Mouse (Mus musculus) hindbrain, embryonic 11.5 days (tissue): ENCODE measurements around the gene Uty. TPM values are rescaled to one million over a fixed set of nuclear protein-coding genes. Genes with fewer than 3 reads are reported as not detected.
A peak's percentile ranks its signal among the peaks of the same experiment; 100 is the strongest.

ENCODE experiments used
- ATAC-seq: fragments of 200-750 bp; cut with Nextera tagmentation; 2 replicates; pipeline ENCODE4 v1.8.0; 2017; ENCODE audit warnings: mild to moderate bottlenecking, moderate TSS enrichment, moderate library complexity; ENCODE audit not compliant: low FRiP score
- DNase-seq: peaks from one replicate; pipeline ENCODE4 v3.0.0-alpha.2; 2015; ENCODE audit warnings: low spot score
- H3K27ac ChIP-seq: fragments of 300-500 bp; sonication (generic); 2 replicates; pipeline ENCODE4 v1.5.1; 2014; ENCODE audit warnings: mild to moderate bottlenecking, low read depth, low read length
- H3K27me3 ChIP-seq: fragments of 300-500 bp; sonication (generic); 2 replicates; pipeline ENCODE4 v1.6.1; 2014; ENCODE audit warnings: mild to moderate bottlenecking, low read length, moderate library complexity, mixed read lengths; ENCODE audit not compliant: control insufficient read depth, insufficient read depth
- H3K36me3 ChIP-seq: fragments of 300-500 bp; sonication (generic); 2 replicates; pipeline ENCODE4 v1.6.1; 2014; ENCODE audit warnings: mild to moderate bottlenecking, low read length, moderate library complexity, mixed read lengths; ENCODE audit not compliant: control insufficient read depth, insufficient read depth
- H3K4me1 ChIP-seq: fragments of 300-500 bp; sonication (generic); replicated peaks from 2 replicates; pipeline ENCODE4 v1.6.1; 2014; ENCODE audit warnings: low read length, mixed read lengths; ENCODE audit not compliant: control insufficient read depth, insufficient read depth
- H3K4me2 ChIP-seq: fragments of 300-500 bp; sonication (generic); replicated peaks from 2 replicates; pipeline ENCODE4 v1.6.1; 2014; ENCODE audit warnings: mild to moderate bottlenecking, low read depth, low read length
- H3K4me3 ChIP-seq: fragments of 300-500 bp; sonication (generic); 2 replicates; pipeline ENCODE4 v1.5.1; 2014; ENCODE audit warnings: low read depth, low read length
- H3K9ac ChIP-seq: fragments of 300-500 bp; sonication (generic); 2 replicates; pipeline ENCODE4 v1.6.1; 2014; ENCODE audit warnings: low read depth, low read length
- H3K9me3 ChIP-seq: fragments of 300-500 bp; sonication (generic); 2 replicates; pipeline ENCODE4 v1.6.1; 2016; ENCODE audit warnings: low read length; ENCODE audit not compliant: control insufficient read depth
- WGBS: fragments of 180-500 bp; shearing (Covaris S2); extraction: QIAGEN DNeasy Blood & Tissue Kit; methylation state at CpG from one replicate; pipeline ENCODE4 v1.1.7; 2014; 5-methylcytosine and 5-hydroxymethylcytosine counted together
- polyA plus RNA-seq: library from polyadenylated mRNA; unstranded; fragments of >200 nt; fragmentation: Nextera tagmentation; extraction: Ambion mirVana; gene quantifications from 2 replicates; pipeline ENCODE4 v1.2.1, GENCODE M21; 2014

The Uty gene
- 10.6 and 16.1 TPM in 2 replicates for polyA plus RNA-seq

GRCm38 (mm10) chrY:1245426-1245863 is at the start of gene Uty:
Uty (minus strand) TSS chrY:1245759.
- Histone ChIP-seq H3K27ac (peak within 1 kb of the TSS; percentile 51; the same call in 1 of the 2 replicates), H3K9me3 (no peaks in the 10 kb centered on the region), H3K4me2 (peak within 1 kb of the TSS; percentile 21; the same call in 1 of the 2 replicates), H3K4me1 (no peaks in the 10 kb centered on the region), H3K4me3 (peak within 1 kb of the TSS; percentile 36), H3K36me3 (no peaks in the 10 kb centered on the region), H3K27me3 (no peaks in the 10 kb centered on the region), H3K9ac (peak within 1 kb of the TSS; percentile 44; the same call in 1 of the 2 replicates)
- ATAC-seq (peak; percentile 97), DNase-seq (peak; percentile 52)
- WGBS: 1% methylated on average over 18 of the region's 21 CpGs

- Histone ChIP-seq H3K4me3 (no peak overlapping the region), H3K9me3 (no peaks in the 10 kb centered on the region), H3K4me1 (no peaks in the 10 kb centered on the region), H3K27me3 (no peaks in the 10 kb centered on the region), H3K4me2 (no peak overlapping the region), H3K27ac (no peak overlapping the region), H3K36me3 (no peaks in the 10 kb centered on the region), H3K9ac (no peak overlapping the region)
- no peak for ATAC-seq
- DNase-seq: no peak
These were observed 48.1 kb upstream of the Uty start for GRCm38 (mm10) chrY:1293708-1294107.

GRCm38 (mm10) chrY:1286171-1286795 is 40.7 kb upstream of the Uty start, which contains the start of gene Ddx3y:
Ddx3y (minus strand) TSS chrY:1286629.
- WGBS: 2% methylated on average over 30 of the region's 31 CpGs
- peak; percentile 92 for ATAC-seq
- Histone ChIP-seq H3K27me3 (no peaks in the 10 kb centered on the region), H3K4me2 (peak within 1 kb of the TSS; percentile 14; the same call in 1 of the 2 replicates), H3K9ac (no peak within 1 kb of the TSS), H3K27ac (no peak within 1 kb of the TSS), H3K4me1 (no peaks in the 10 kb centered on the region), H3K9me3 (no peaks in the 10 kb centered on the region), H3K36me3 (no peaks in the 10 kb centered on the region), H3K4me3 (peak within 1 kb of the TSS; percentile 35)
- DNase-seq: peak; percentile 68

- Histone ChIP-seq H3K9me3 (no peaks in the 10 kb centered on the region), H3K36me3 (no peaks in the 10 kb centered on the region), H3K27me3 (no peaks in the 10 kb centered on the region), H3K27ac (no peak overlapping the region), H3K9ac (no peak overlapping the region), H3K4me3 (peak overlapping the region; percentile 35), H3K4me1 (no peaks in the 10 kb centered on the region), H3K4me2 (peak overlapping the region; percentile 14; the same call in 1 of the 2 replicates)
- 0 out of 2 replicates have a peak, but pooled peaks have one; percentile 30 for ATAC-seq
- WGBS: 8% methylated on average over 8 of the region's 12 CpGs
- DNase-seq: peak; percentile 7
These were observed 40.2 kb upstream of the Uty start for GRCm38 (mm10) chrY:1285735-1286134.

- ATAC-seq: no peak
- no peak overlapping the region for H3K4me2 ChIP-seq
These were observed 558 bp upstream of the Uty start for GRCm38 (mm10) chrY:1246117-1246516.

GRCm38 (mm10) chrY:1244940-1245339 is 619 bp downstream of the Uty start:
- 0% methylated on average over 7 of the region's 9 CpGs for WGBS
- ATAC-seq (no peak), DNase-seq (no peak)
- no peaks in the 10 kb centered on the region for H3K27me3 ChIP-seq
- H3K9ac ChIP-seq: peak overlapping the region; percentile 44; the same call in 1 of the 2 replicates
- H3K9me3 ChIP-seq: no peaks in the 10 kb centered on the region
- peak overlapping the region; percentile 36 for H3K4me3 ChIP-seq
- peak overlapping the region; percentile 21; the same call in 1 of the 2 replicates for H3K4me2 ChIP-seq
- H3K4me1 ChIP-seq: no peaks in the 10 kb centered on the region
- H3K27ac ChIP-seq: peak overlapping the region; percentile 51; the same call in 1 of the 2 replicates
- H3K36me3 ChIP-seq: no peaks in the 10 kb centered on the region

More at GRCm38 (mm10) chrY:1246117-1246516, 558 bp upstream of the Uty start:
- Histone ChIP-seq H3K4me3 (no peak overlapping the region), H3K27me3 (no peaks in the 10 kb centered on the region), H3K27ac (no peak overlapping the region), H3K9ac (no peak overlapping the region), H3K9me3 (no peaks in the 10 kb centered on the region), H3K4me1 (no peaks in the 10 kb centered on the region), H3K36me3 (no peaks in the 10 kb centered on the region)
- 20% methylated on average over 2 of the region's 6 CpGs for WGBS
- DNase-seq: no peak

- peak overlapping the region; percentile 21; the same call in 1 of the 2 replicates for H3K4me2 ChIP-seq
- peak overlapping the region; percentile 36; the same call in 1 of the 2 replicates for H3K4me3 ChIP-seq
- WGBS: 63% methylated on average over 5 of the region's 5 CpGs
- no peaks in the 10 kb centered on the region for H3K4me1 ChIP-seq
- H3K9ac ChIP-seq: no peak overlapping the region
- no peak overlapping the region for H3K27ac ChIP-seq
- ATAC-seq: no peak
- H3K27me3 ChIP-seq: no peaks in the 10 kb centered on the region
- no peaks in the 10 kb centered on the region for H3K9me3 ChIP-seq
- no peaks in the 10 kb centered on the region for H3K36me3 ChIP-seq
- no peak for DNase-seq
These were observed 1.1 kb downstream of the Uty start for GRCm38 (mm10) chrY:1244421-1244820.

- Histone ChIP-seq H3K27me3 (no peaks in the 10 kb centered on the region), H3K9ac (no peak overlapping the region), H3K27ac (no peak overlapping the region), H3K9me3 (no peaks in the 10 kb centered on the region), H3K4me3 (no peak overlapping the region), H3K36me3 (no peaks in the 10 kb centered on the region), H3K4me2 (no peak overlapping the region), H3K4me1 (no peaks in the 10 kb centered on the region)
- WGBS: 83% methylated on average over 6 of the region's 7 CpGs
- no peak for ATAC-seq
- DNase-seq: no peak
These were observed 25.6 kb downstream of the Uty start for GRCm38 (mm10) chrY:1220001-1220400.

GRCm38 (mm10) chrY:1178476-1178875 is 67.1 kb downstream of the Uty start:
- Histone ChIP-seq H3K4me3 (no peak overlapping the region), H3K27me3 (no peaks in the 10 kb centered on the region), H3K36me3 (no peaks in the 10 kb centered on the region), H3K9ac (no peak overlapping the region), H3K4me2 (no peak overlapping the region), H3K9me3 (no peaks in the 10 kb centered on the region), H3K4me1 (no peaks in the 10 kb centered on the region), H3K27ac (no peak overlapping the region)
- ATAC-seq (no peak), DNase-seq (no peak)
- no CpG with 5 or more reads among the region's 1 CpGs for WGBS
